Mouse (Mus musculus): ENCODE measurements around the gene 2010300C02Rik. TPM values are rescaled to one million over a fixed set of nuclear protein-coding genes. Genes with fewer than 3 reads are reported as not detected.
A peak's percentile ranks its signal among the peaks of the same experiment; 100 is the strongest.

The 2010300C02Rik gene
- 0.74 and 0.81 TPM in 2 replicates for polyA plus RNA-seq (2014; fragmentation: Nextera tagmentation; extraction: Ambion mirVana)

GRCm38 (mm10) chr1:37719761-37720640 lies at the start of gene 2010300C02Rik:
Gene 2010300C02Rik (minus strand): TSS chr1:37720085.
- WGBS: 1% methylated on average over 30 of the region's 69 CpGs
- Histone ChIP-seq H3K27ac (ENCODE audit: low read depth, low read length) (no peak within 1 kb of the TSS), H3K9me3 (ENCODE audit: control insufficient read depth, low read length) (no peaks in the 10 kb centered on the region), H3K36me3 (ENCODE audit: control insufficient read depth, insufficient read depth, low read length) (no peaks in the 10 kb centered on the region), H3K9ac (ENCODE audit: low read length) (peak within 1 kb of the TSS; percentile 50), H3K4me2 (ENCODE audit: low read depth) (peak within 1 kb of the TSS; percentile 95), H3K4me3 (ENCODE audit: low read depth, low read length) (peak within 1 kb of the TSS; percentile 61), H3K27me3 (ENCODE audit: control insufficient read depth, insufficient read depth, low read length) (peaks cover 15% of the 10 kb centered on the region; the same call in 1 of the 2 replicates), H3K4me1 (ENCODE audit: control insufficient read depth, insufficient read depth, low read length) (peaks cover 8% of the 10 kb centered on the region)
- ATAC-seq (ENCODE audit: insufficient read depth, low FRiP score, low TSS enrichment) (peak; percentile 77), DNase-seq (ENCODE audit: low spot score) (peak; percentile 74)

GRCm38 (mm10) chr1:37759407-37759806 lies 39.5 kb upstream of the 2010300C02Rik start:
- Histone ChIP-seq H3K4me2 (ENCODE audit: low read depth) (no peak overlapping the region), H3K9ac (ENCODE audit: low read length) (no peak overlapping the region), H3K27ac (ENCODE audit: low read depth, low read length) (no peak overlapping the region), H3K36me3 (ENCODE audit: control insufficient read depth, insufficient read depth, low read length) (no peaks in the 10 kb centered on the region), H3K9me3 (ENCODE audit: control insufficient read depth, low read length) (no peaks in the 10 kb centered on the region), H3K4me1 (ENCODE audit: control insufficient read depth, insufficient read depth, low read length) (no peaks in the 10 kb centered on the region), H3K4me3 (ENCODE audit: low read depth, low read length) (no peak overlapping the region), H3K27me3 (ENCODE audit: control insufficient read depth, insufficient read depth, low read length) (no peaks in the 10 kb centered on the region)
- DNase-seq (ENCODE audit: low spot score) (no peak), ATAC-seq (ENCODE audit: insufficient read depth, low FRiP score, low TSS enrichment) (no peak)

GRCm38 (mm10) chr1:37744650-37745259 lies 24.9 kb upstream of the 2010300C02Rik start:
- Histone ChIP-seq H3K27me3 (ENCODE audit: control insufficient read depth, insufficient read depth, low read length) (no peaks in the 10 kb centered on the region), H3K4me1 (ENCODE audit: control insufficient read depth, insufficient read depth, low read length) (no peaks in the 10 kb centered on the region), H3K9me3 (ENCODE audit: control insufficient read depth, low read length) (no peaks in the 10 kb centered on the region), H3K36me3 (ENCODE audit: control insufficient read depth, insufficient read depth, low read length) (no peaks in the 10 kb centered on the region), H3K27ac (ENCODE audit: low read depth, low read length) (no peak overlapping the region), H3K4me2 (ENCODE audit: low read depth) (no peak overlapping the region), H3K9ac (ENCODE audit: low read length) (no peak overlapping the region), H3K4me3 (ENCODE audit: low read depth, low read length) (no peak overlapping the region)
- no peak for ATAC-seq (ENCODE audit: insufficient read depth, low FRiP score, low TSS enrichment)
- DNase-seq (ENCODE audit: low spot score): no peak
- 90% methylated on average over 9 of the region's 9 CpGs for WGBS

- Histone ChIP-seq H3K9me3 (ENCODE audit: control insufficient read depth, low read length) (no peaks in the 10 kb centered on the region), H3K27ac (ENCODE audit: low read depth, low read length) (no peak overlapping the region), H3K36me3 (ENCODE audit: control insufficient read depth, insufficient read depth, low read length) (no peaks in the 10 kb centered on the region), H3K4me1 (ENCODE audit: control insufficient read depth, insufficient read depth, low read length) (no peaks in the 10 kb centered on the region), H3K27me3 (ENCODE audit: control insufficient read depth, insufficient read depth, low read length) (no peaks in the 10 kb centered on the region), H3K9ac (ENCODE audit: low read length) (no peak overlapping the region), H3K4me2 (ENCODE audit: low read depth) (no peak overlapping the region), H3K4me3 (ENCODE audit: low read depth, low read length) (no peak overlapping the region)
- 63% methylated on average over 14 of the region's 14 CpGs for WGBS
- no peak for ATAC-seq (ENCODE audit: insufficient read depth, low FRiP score, low TSS enrichment)
- DNase-seq (ENCODE audit: low spot score): peak; percentile 20
Observed at GRCm38 (mm10) chr1:37742602-37743270, 22.9 kb upstream of the 2010300C02Rik start.

GRCm38 (mm10) chr1:37742126-37742525 lies 22.2 kb upstream of the 2010300C02Rik start:
- H3K9me3 ChIP-seq (ENCODE audit: control insufficient read depth, low read length): no peaks in the 10 kb centered on the region
- DNase-seq (ENCODE audit: low spot score): no peak
- no peak for ATAC-seq (ENCODE audit: insufficient read depth, low FRiP score, low TSS enrichment)

GRCm38 (mm10) chr1:37740161-37740802 lies 20.4 kb upstream of the 2010300C02Rik start:
- Histone ChIP-seq H3K4me3 (ENCODE audit: low read depth, low read length) (no peak overlapping the region), H3K4me2 (ENCODE audit: low read depth) (no peak overlapping the region), H3K9ac (ENCODE audit: low read length) (no peak overlapping the region), H3K27ac (ENCODE audit: low read depth, low read length) (no peak overlapping the region), H3K4me1 (ENCODE audit: control insufficient read depth, insufficient read depth, low read length) (no peaks in the 10 kb centered on the region), H3K9me3 (ENCODE audit: control insufficient read depth, low read length) (no peaks in the 10 kb centered on the region), H3K36me3 (ENCODE audit: control insufficient read depth, insufficient read depth, low read length) (no peaks in the 10 kb centered on the region), H3K27me3 (ENCODE audit: control insufficient read depth, insufficient read depth, low read length) (no peaks in the 10 kb centered on the region)
- WGBS: 79% methylated on average over 8 of the region's 8 CpGs
- ATAC-seq (ENCODE audit: insufficient read depth, low FRiP score, low TSS enrichment) (no peak), DNase-seq (ENCODE audit: low spot score) (no peak)

More at GRCm38 (mm10) chr1:37742126-37742525, 22.2 kb upstream of the 2010300C02Rik start:
- H3K4me3 ChIP-seq (ENCODE audit: low read depth, low read length): no peak overlapping the region
- no peaks in the 10 kb centered on the region for H3K27me3 ChIP-seq (ENCODE audit: control insufficient read depth, insufficient read depth, low read length)
- no peaks in the 10 kb centered on the region for H3K36me3 ChIP-seq (ENCODE audit: control insufficient read depth, insufficient read depth, low read length)
- H3K9ac ChIP-seq (ENCODE audit: low read length): no peak overlapping the region
- no peak overlapping the region for H3K4me2 ChIP-seq (ENCODE audit: low read depth)
- H3K27ac ChIP-seq (ENCODE audit: low read depth, low read length): no peak overlapping the region
- 91% methylated on average over 11 of the region's 11 CpGs for WGBS
- no peaks in the 10 kb centered on the region for H3K4me1 ChIP-seq (ENCODE audit: control insufficient read depth, insufficient read depth, low read length)

GRCm38 (mm10) chr1:37738895-37739294 lies 19.0 kb upstream of the 2010300C02Rik start:
- Histone ChIP-seq H3K9me3 (ENCODE audit: control insufficient read depth, low read length) (no peaks in the 10 kb centered on the region), H3K4me3 (ENCODE audit: low read depth, low read length) (no peak overlapping the region), H3K27ac (ENCODE audit: low read depth, low read length) (no peak overlapping the region), H3K4me1 (ENCODE audit: control insufficient read depth, insufficient read depth, low read length) (no peaks in the 10 kb centered on the region), H3K27me3 (ENCODE audit: control insufficient read depth, insufficient read depth, low read length) (no peaks in the 10 kb centered on the region), H3K9ac (ENCODE audit: low read length) (no peak overlapping the region), H3K4me2 (ENCODE audit: low read depth) (no peak overlapping the region), H3K36me3 (ENCODE audit: control insufficient read depth, insufficient read depth, low read length) (no peaks in the 10 kb centered on the region)
- WGBS: 62% methylated on average over 2 of the region's 2 CpGs
- DNase-seq (ENCODE audit: low spot score) (no peak), ATAC-seq (ENCODE audit: insufficient read depth, low FRiP score, low TSS enrichment) (no peak)

GRCm38 (mm10) chr1:37737045-37737444 lies 17.2 kb upstream of the 2010300C02Rik start:
- Histone ChIP-seq H3K27me3 (ENCODE audit: control insufficient read depth, insufficient read depth, low read length) (no peaks in the 10 kb centered on the region), H3K4me3 (ENCODE audit: low read depth, low read length) (no peak overlapping the region), H3K9ac (ENCODE audit: low read length) (no peak overlapping the region), H3K4me2 (ENCODE audit: low read depth) (no peak overlapping the region), H3K9me3 (ENCODE audit: control insufficient read depth, low read length) (no peaks in the 10 kb centered on the region), H3K27ac (ENCODE audit: low read depth, low read length) (no peak overlapping the region), H3K36me3 (ENCODE audit: control insufficient read depth, insufficient read depth, low read length) (no peaks in the 10 kb centered on the region), H3K4me1 (ENCODE audit: control insufficient read depth, insufficient read depth, low read length) (no peaks in the 10 kb centered on the region)
- DNase-seq (ENCODE audit: low spot score) (no peak), ATAC-seq (ENCODE audit: insufficient read depth, low FRiP score, low TSS enrichment) (no peak)
- 90% methylated on average over 4 of the region's 4 CpGs for WGBS
